Mouse (Mus musculus) embryonic facial prominence, embryonic 11.5 days (tissue): ENCODE measurements around the gene Slc47a2. TPM values are rescaled to one million over a fixed set of nuclear protein-coding genes. Genes with fewer than 3 reads are reported as not detected.

Source experiments
- ATAC-seq: fragments of 200-750 bp; cut with Nextera tagmentation; replicated peaks from 2 replicates; pipeline ENCODE4 v1.8.0; 2017; ENCODE audit warnings: low read depth; ENCODE audit not compliant: insufficient number of reproducible peaks, low FRiP score, low TSS enrichment
- DNase-seq: peaks from one replicate; pipeline ENCODE4 v3.0.0-alpha.2; 2015; ENCODE audit warnings: low spot score
- H3K27ac ChIP-seq: fragments of 300-500 bp; sonication (generic); replicated peaks from 2 replicates; pipeline ENCODE4 v1.5.1; 2014; ENCODE audit warnings: mild to moderate bottlenecking, low read depth, low read length, control low read depth
- H3K27me3 ChIP-seq: fragments of 300-500 bp; sonication (generic); 2 replicates; pipeline ENCODE4 v1.6.1; 2014; ENCODE audit warnings: mild to moderate bottlenecking, low read length, moderate library complexity, mixed read lengths; ENCODE audit not compliant: control insufficient read depth, insufficient read depth
- H3K36me3 ChIP-seq: fragments of 300-500 bp; sonication (generic); replicated peaks from 2 replicates; pipeline ENCODE4 v1.6.1; 2014; ENCODE audit warnings: low read depth, mild to moderate bottlenecking, low read length, moderate library complexity, mixed read lengths; ENCODE audit not compliant: control insufficient read depth, insufficient read depth
- H3K4me1 ChIP-seq: fragments of 300-500 bp; sonication (generic); 2 replicates; pipeline ENCODE4 v1.6.1; 2014; ENCODE audit warnings: low read length, mixed read lengths; ENCODE audit not compliant: control insufficient read depth, insufficient read depth
- H3K4me2 ChIP-seq: fragments of 300-500 bp; sonication (generic); 2 replicates; pipeline ENCODE4 v1.6.1; 2014; ENCODE audit warnings: low read depth, mild to moderate bottlenecking, control low read depth, low read length, moderate library complexity
- H3K4me3 ChIP-seq: fragments of 300-500 bp; sonication (generic); 2 replicates; pipeline ENCODE4 v1.5.1; 2014; ENCODE audit warnings: low read depth, low read length, control low read depth
- H3K9ac ChIP-seq: fragments of 300-500 bp; sonication (generic); replicated peaks from 2 replicates; pipeline ENCODE4 v1.6.1; 2014; ENCODE audit warnings: mild to moderate bottlenecking, control low read depth, low read length
- H3K9me3 ChIP-seq: fragments of 300-500 bp; sonication (generic); replicated peaks from 2 replicates; pipeline ENCODE4 v1.6.1; 2016; ENCODE audit warnings: mild to moderate bottlenecking, low read length, inconsistent platforms, mixed read lengths; ENCODE audit not compliant: control insufficient read depth
- WGBS: fragments of 180-500 bp; shearing (Covaris S2); extraction: QIAGEN DNeasy Blood & Tissue Kit; methylation state at CpG from one replicate; pipeline ENCODE4 v1.1.7; 2014; 5-methylcytosine and 5-hydroxymethylcytosine counted together
- polyA plus RNA-seq: library from polyadenylated mRNA; unstranded; fragments of >200 nt; fragmentation: Nextera tagmentation; extraction: Ambion mirVana; gene quantifications from 2 replicates; pipeline ENCODE4 v1.2.1, GENCODE M21; 2014

Slc47a2 gene
- polyA plus RNA-seq, 1 experiment from 2014 or later = not detected

DNA sequence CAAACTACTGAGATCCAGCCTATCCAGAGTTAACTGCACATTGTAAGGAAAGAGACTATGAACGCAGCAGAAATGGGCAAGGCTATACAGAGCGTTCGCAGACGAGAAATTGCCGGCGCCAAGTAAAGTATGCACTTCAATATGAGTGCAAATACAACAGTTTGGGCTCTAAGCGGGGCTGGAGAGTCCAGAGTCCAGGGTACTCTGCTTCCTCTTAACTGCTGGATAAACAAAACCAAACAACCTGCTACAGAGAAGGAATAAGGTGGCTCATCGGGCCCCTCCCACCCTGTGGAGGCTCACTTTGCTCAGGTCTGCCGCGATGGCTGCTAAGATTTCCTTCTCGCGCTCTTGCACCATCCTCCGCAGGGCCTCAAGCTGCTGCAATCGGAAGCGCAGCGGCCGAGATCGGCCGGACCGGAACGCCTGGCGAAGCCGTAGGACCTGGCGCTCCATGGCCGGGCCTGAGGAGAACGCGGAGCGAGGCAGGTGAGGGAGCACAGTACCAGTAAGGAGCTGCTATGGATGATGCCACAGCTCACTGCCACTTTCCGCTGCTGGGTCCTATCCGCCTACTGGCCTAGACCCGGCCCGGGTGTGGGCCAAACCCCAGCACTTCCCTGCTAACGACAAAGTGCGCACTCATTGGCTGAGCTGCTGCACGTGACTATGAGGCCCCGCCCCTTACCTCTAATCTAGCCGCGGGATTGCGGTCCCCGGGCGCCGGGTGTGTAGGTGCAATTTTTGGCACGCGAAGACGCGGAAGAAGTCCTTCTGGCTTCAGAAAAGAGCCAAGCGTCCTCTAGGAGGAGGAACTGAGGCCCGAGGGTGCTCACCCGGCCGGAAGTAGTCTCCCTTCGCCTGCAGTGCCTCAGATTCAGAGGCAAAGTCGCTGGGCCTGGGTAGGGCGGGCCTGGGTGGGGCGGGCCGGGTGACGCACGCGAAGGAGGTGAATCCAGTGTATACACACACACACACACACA is 75.8 kb downstream of the Slc47a2 start, which contains the start of gene Aldh3a2:
Aldh3a2 (minus strand) TSS at position 914 of the 983 bp plus-strand sequence.
- no peaks in the 10 kb centered on the region for H3K4me1 ChIP-seq
- WGBS = under 1% methylated on average over 58 of the region's 58 CpGs
- peak within 1 kb of the TSS; percentile 71 for H3K4me2 ChIP-seq
- ATAC-seq (peak; percentile 99), DNase-seq (peak; percentile 96)
- no peaks in the 10 kb centered on the region for H3K9me3 ChIP-seq
- H3K27me3 ChIP-seq = no peaks in the 10 kb centered on the region
- H3K27ac ChIP-seq = peak within 1 kb of the TSS; percentile 87
- H3K36me3 ChIP-seq = no peaks in the 10 kb centered on the region
- H3K9ac ChIP-seq = peak within 1 kb of the TSS; percentile 93
- H3K4me3 ChIP-seq = peak within 1 kb of the TSS; percentile 75

GRCm38 (mm10) chr11:61263841-61264240 is 78.8 kb downstream of the Slc47a2 start:
- Histone ChIP-seq H3K27me3 (no peaks in the 10 kb centered on the region), H3K27ac (no peak overlapping the region), H3K4me1 (no peaks in the 10 kb centered on the region), H3K4me3 (no peak overlapping the region), H3K36me3 (no peaks in the 10 kb centered on the region; the same call in none of the 2 replicates), H3K9me3 (no peaks in the 10 kb centered on the region), H3K4me2 (no peak overlapping the region), H3K9ac (no peak overlapping the region)
- no peak for ATAC-seq
- 97% methylated on average over 1 of the region's 1 CpGs for WGBS
- DNase-seq = no peak

DNA sequence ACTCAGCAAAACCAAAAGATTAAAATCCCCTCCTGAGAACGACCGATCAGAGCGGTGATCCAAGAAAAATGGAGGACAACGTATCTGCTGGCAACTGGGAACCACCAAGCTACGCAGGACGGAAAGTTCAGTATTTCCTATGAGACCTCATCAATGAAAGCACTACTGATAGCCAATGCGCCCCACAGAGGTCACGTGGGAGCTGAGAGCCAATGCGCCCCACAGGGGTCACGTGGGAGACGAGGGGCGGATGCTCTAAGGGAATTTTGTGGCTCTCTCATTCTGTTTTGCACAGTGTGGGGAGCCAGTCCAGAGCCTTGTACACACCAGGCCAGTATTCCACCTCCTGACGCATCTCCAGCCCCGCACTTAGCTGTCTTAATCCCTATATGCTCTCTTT is 80.1 kb downstream of the Slc47a2 start:
- H3K9me3 ChIP-seq = no peaks in the 10 kb centered on the region
- H3K36me3 ChIP-seq = no peaks in the 10 kb centered on the region; the same call in none of the 2 replicates
- no peak for ATAC-seq
- DNase-seq = no peak
- 89% methylated on average over 14 of the region's 14 CpGs for WGBS
- H3K4me3 ChIP-seq = no peak overlapping the region
- no peak overlapping the region for H3K4me2 ChIP-seq
- H3K9ac ChIP-seq = no peak overlapping the region
- no peak overlapping the region for H3K27ac ChIP-seq
- no peaks in the 10 kb centered on the region for H3K27me3 ChIP-seq
- no peaks in the 10 kb centered on the region for H3K4me1 ChIP-seq

DNA sequence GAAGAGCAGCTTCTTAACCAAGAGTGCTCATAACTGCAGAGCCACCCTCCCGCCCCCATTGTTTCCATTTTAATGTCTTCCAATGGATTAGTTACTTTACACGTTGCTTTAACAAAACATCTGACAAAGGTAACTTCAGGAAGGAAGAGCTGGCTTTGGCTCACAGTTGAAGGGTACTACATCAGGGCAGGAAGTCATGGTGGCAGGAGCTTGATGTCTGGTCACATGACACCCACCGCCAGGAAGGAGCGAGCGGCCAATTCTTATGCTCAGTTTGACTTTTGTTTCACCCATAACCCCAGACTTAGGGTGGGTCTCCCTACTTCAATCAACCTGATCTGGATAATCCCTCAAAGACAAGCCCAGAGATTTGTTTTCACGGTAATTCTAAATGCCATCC is 83.6 kb downstream of the Slc47a2 start:
- DNase-seq = no peak
- H3K27ac ChIP-seq = no peak overlapping the region
- no peaks in the 10 kb centered on the region for H3K9me3 ChIP-seq
- no peaks in the 10 kb centered on the region for H3K27me3 ChIP-seq
- 87% methylated on average over 6 of the region's 6 CpGs for WGBS
- H3K36me3 ChIP-seq = peaks cover 3% of the 10 kb centered on the region
- ATAC-seq = no peak
- no peak overlapping the region for H3K4me2 ChIP-seq
- no peak overlapping the region for H3K9ac ChIP-seq
- no peak overlapping the region for H3K4me3 ChIP-seq
- no peaks in the 10 kb centered on the region for H3K4me1 ChIP-seq

GRCm38 (mm10) chr11:61252807-61253206 is 89.9 kb downstream of the Slc47a2 start:
- H3K27me3 ChIP-seq = no peaks in the 10 kb centered on the region
- ATAC-seq (no peak), DNase-seq (no peak)
- no peaks in the 10 kb centered on the region for H3K4me1 ChIP-seq
- H3K36me3 ChIP-seq = peaks cover 3% of the 10 kb centered on the region; the same call in 1 of the 2 replicates
- H3K4me2 ChIP-seq = no peak overlapping the region
- no peak overlapping the region for H3K27ac ChIP-seq
- H3K9me3 ChIP-seq = no peaks in the 10 kb centered on the region
- 87% methylated on average over 12 of the region's 12 CpGs for WGBS
- no peak overlapping the region for H3K4me3 ChIP-seq
- H3K9ac ChIP-seq = no peak overlapping the region

- H3K36me3 ChIP-seq = peaks cover 3% of the 10 kb centered on the region; the same call in 1 of the 2 replicates
- H3K4me1 ChIP-seq = no peaks in the 10 kb centered on the region
- H3K4me2 ChIP-seq = no peak overlapping the region
- ATAC-seq = no peak
- H3K9ac ChIP-seq = no peak overlapping the region
- 80% methylated on average over 10 of the region's 10 CpGs for WGBS
- H3K27me3 ChIP-seq = no peaks in the 10 kb centered on the region
- no peak overlapping the region for H3K27ac ChIP-seq
- H3K9me3 ChIP-seq = no peaks in the 10 kb centered on the region
- DNase-seq = no peak
- H3K4me3 ChIP-seq = no peak overlapping the region
These were observed 90.9 kb downstream of the Slc47a2 start for GRCm38 (mm10) chr11:61251741-61252140.

Other genes with a start within 250 kb of the Slc47a2 start
- gene Tnfrsf13b, start 216.1 kb downstream of the Slc47a2 start, polyA plus RNA-seq = 0.81 and 1.5 TPM in 2 replicates
- gene Usp22, start 167.8 kb downstream of the Slc47a2 start, polyA plus RNA-seq = 222 and 229 TPM in 2 replicates
- gene Aldh3a1, start 135.3 kb downstream of the Slc47a2 start, polyA plus RNA-seq = not detected in 2 replicates
- gene Aldh3a2, start 75.4 kb downstream of the Slc47a2 start, polyA plus RNA-seq = 22.4 and 24.2 TPM in 2 replicates
- gene Slc47a1, start 35.5 kb upstream of the Slc47a2 start, polyA plus RNA-seq = 0.18 and 0.48 TPM in 2 replicates
- 0.25 and 0.42 TPM in 2 replicates for gene Rnf112, start 111.3 kb upstream of the Slc47a2 start, polyA plus RNA-seq
- gene Mfap4, start 142.6 kb upstream of the Slc47a2 start, polyA plus RNA-seq = 234 and 251 TPM in 2 replicates
- 52.3 and 57.7 TPM in 2 replicates for gene Mapk7, start 151.5 kb upstream of the Slc47a2 start, polyA plus RNA-seq
- 32.1 and 37.0 TPM in 2 replicates for gene B9d1, start 162.3 kb upstream of the Slc47a2 start, polyA plus RNA-seq
- gene Epn2, start 236.8 kb upstream of the Slc47a2 start, polyA plus RNA-seq = 24.2 and 28.5 TPM in 2 replicates